Mouse (Mus musculus) thymus, postnatal 10 days (tissue): Measurements from ENCODE around the gene Xlr3c.
"Not testable (repeated sequence)": the region's sequence is repeated elsewhere in the genome, so short reads cannot be mapped to it uniquely, and the experiment has no call there.

Experiments
- DNase-seq, 2 experiments: peaks; one replicate each; pipeline ENCODE4 v3.0.0; 2021; ENCODE audit warnings: low spot score in 2 of 2

The Xlr3c gene

DNA sequence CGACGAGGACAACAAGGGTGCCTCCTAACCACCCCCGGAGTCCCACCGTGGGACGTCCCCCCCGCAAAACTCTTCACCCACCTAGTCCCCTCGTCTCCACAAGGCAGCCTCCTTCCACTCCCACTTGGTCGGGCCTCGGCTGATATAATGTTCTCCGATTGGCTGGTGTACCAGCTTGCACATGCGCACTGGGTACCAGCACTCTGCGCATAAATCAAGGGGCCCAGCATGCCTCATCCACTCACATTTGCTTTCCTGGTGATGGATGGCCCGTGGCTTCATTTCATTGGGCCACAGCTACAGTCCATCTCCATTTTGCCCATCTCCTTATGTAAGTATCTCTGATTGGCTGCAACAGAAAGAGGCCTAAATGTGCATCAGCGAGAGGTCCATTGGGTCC lies at the start of gene Xlr3c:
TSS of gene Xlr3c (minus strand) at position 121 of the 400 bp plus-strand sequence.
- not testable (repeated sequence) for DNase-seq

DNA sequence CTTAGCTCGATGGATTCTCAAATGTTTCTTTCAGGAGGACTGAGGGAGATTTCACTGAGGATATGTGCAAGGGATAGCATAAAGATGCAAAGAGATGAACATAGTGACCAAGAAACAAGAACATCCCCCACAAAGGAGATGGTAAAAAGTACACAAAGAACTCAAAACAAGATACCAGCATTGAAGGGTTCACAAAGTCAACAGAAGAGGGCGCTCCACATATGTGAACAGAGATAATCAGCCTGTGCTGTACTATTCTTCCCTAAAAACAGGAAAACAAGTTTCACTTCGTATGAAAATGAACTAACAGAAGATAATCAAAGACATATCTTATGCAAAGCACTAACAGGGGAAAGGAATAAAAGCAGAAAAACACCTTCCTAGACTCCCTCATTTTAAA lies 47.3 kb upstream of the Xlr3c start:
- DNase-seq = peak in 1 of 2 experiments; percentile 38

DNA sequence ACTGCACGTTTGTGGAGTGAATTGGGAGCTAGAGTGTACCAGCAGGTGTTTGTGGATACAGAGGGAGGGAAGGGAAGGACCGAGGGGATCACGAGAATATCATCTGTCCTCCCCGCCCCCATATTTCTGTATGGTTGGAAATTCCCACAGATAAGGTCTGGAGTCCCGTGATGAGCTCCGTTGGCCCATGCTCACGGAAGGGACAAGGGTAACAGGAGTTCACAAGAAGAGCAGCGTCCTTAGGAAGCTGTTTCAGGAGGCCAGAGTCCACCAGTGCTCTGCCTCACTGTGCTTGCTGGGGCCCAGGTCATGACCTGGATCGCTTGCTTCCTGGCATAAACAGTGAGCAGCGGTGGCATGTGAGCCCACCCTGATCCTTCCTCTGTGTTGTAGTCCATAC lies 30.6 kb upstream of the Xlr3c start:
- DNase-seq = not testable (repeated sequence)

DNA sequence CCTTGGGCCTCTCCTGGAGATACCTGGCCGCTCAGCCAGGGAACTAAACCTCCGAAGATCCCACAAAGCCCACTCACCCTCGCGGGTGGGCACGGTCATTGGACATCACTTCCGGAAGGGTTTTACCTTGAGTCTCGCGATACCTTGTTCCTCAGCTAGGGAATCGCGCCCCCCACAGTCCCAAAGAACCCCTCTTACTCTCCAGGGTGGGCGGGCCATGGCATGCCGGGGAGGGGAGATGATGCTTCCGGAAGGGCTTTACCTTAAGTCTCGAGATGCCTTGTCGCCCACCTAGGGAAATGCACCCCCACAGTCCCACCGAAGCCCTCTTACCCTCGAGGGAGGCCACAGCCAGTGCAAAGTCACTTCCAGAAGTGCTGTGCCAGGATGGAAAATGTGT lies 27.7 kb upstream of the Xlr3c start, which contains the start of the genes Xlr5a and Xlr5c:
TSS of gene Xlr5a (minus strand) at position 101 of the 400 bp plus-strand sequence.
TSS of gene Xlr5c (minus strand) at position 101 of the 400 bp plus-strand sequence.
- DNase-seq = not testable (repeated sequence)

DNA sequence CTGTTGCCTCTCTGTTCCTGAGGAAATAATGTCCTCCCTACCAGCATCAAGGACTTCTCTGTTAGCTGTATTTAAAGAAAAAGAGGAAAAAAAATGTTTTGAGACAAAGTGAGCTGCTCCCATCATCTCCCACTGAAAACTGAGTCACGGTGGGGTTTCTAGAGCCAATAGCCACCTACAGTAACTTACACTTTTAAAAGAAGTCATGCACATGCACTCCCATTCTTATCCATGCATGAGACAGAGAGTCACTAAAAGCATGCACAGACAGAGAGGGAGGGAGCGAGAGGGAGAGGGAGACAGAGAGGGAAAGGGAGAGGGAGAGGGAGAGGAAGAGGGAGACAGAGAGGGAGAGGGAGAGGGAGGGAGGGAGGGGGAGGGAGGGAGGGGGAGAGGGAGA lies 2.8 kb downstream of the Xlr3c start:
- DNase-seq = not testable (repeated sequence)

DNA sequence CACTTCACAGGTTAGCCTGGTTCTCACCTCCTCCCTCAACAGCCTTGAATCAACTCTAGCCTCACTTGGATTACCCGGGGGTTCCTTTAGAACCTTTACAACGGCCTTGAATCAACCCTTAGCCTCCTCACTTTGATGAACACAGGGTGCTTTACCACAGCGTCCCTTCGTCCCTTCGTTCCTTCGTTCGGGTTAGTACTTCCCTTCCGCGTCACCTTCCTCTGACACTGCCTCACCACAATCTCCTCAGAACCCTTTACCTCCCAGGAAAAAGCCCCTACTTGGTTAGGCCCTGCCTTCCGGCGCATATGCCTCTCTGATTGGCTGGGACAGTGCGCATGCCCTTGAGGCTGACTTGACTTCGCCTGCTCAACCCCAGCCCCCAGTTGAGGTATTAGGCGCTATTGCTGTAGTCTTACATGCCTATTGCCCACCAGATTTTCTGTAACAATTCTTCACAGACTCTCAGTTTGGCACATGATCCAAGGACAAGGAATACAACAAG lies 22.3 kb downstream of the Xlr3c start, which contains the start of gene Xlr4c:
TSS of gene Xlr4c (minus strand) at position 310 of the 505 bp plus-strand sequence.
- DNase-seq = peak in 1 of 2 experiments; percentile 32

DNA sequence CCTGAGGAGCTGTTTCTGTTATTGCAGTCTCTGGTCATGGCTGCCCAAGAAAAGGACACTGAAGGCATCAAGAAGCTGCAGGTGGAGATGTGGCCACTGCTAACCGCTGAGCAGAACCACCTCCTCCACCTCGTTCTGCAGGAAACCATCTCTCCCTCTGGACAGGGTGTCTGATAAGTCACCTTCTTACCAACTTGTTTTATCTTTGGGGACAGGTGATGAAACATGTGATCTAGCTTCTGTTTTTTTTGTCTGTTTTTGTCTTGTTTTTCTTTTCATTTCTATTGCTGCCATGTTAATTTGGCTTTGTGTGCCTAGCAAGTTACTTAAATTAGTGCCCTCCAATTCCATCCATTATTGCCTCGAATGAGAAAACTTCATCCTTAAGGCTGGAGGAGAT lies 35.9 kb downstream of the Xlr3c start:
- DNase-seq = no peak

DNA sequence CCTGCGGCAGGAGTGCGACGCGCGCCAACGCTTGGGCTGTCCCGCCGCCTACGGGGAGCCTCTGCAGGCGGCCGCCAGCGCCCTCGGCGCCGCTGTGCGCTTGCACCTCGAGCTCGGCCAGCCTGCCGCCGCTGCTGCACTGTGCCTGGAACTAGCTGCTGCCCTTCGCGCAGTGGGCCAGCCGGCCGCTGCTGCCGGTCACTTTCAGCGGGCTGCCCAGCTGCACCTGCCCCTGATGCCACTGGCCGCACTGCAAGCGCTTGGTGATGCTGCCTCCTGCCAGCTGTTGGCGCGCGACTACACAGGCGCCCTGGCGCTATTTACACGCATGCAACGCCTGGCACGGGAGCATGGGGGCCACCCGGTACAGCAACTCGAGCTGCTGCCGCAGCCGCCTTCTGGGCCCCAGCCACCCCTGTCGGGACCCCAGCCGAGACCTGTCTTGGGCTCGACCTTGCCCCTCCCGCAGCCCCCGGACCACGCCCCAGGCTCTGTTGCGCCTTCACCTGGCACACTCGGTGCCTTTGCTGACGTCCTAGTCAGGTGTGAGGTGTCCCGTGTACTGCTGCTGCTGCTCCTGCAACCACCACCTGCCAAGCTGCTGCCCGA lies 36.5 kb downstream of the Xlr3c start:
- peak; percentile 58 to 65 for DNase-seq

DNA sequence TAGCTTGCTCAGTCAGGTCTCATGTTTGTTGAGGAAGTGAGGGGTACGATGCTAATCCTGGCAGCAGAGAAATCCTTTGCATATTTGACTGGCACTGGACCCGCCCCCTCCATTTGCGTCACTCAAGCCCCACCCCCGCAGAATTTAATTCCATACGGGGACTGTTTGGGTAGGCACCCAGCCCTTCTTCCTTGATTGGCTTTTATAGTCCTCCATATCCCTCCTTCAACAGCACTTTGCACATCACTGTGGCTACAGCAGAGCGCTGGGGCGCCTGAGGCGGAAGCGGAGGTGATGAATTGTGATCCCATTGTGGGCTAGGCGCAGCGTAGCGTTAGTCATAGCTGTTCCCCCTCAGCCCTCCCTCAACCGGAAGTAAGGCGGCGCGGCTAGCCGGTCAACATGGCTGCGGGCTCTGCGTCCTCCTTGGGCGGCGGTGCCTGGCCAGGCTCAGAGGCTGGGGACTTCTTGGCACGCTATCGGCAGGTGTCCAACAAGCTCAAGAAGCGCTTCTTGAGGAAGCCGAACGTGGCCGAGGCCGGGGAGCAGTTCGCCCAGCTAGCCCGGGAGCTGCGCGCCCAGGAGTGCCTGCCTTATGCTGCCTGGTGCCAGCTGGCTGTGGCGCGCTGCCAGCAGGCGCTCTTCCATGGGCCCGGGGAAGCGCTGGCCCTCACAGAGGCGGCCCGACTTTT lies 37.1 kb downstream of the Xlr3c start, which contains the start of gene F8a:
TSS of gene F8a (plus strand) at position 378 of the 692 bp plus-strand sequence.
- DNase-seq = peak; percentile 63 to 71

DNA sequence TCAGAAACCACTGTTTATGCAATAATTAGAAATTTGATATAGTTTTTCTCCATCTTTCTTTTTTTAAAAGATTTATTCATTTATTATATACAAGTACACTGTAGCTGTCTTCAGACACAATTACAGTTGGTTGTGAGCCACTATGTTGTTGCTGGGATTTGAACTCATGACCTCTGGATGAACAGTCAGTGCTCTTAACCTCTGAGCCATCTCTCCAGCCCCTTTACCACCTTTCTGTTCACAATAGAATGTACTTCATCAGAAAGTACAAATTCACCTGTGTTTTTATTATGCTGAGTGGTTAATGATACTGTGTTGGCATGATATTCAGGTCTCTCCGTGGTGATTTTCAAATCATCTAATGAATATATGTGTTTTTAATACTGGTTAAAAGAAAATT lies 39.8 kb downstream of the Xlr3c start:
- no peak for DNase-seq

DNA sequence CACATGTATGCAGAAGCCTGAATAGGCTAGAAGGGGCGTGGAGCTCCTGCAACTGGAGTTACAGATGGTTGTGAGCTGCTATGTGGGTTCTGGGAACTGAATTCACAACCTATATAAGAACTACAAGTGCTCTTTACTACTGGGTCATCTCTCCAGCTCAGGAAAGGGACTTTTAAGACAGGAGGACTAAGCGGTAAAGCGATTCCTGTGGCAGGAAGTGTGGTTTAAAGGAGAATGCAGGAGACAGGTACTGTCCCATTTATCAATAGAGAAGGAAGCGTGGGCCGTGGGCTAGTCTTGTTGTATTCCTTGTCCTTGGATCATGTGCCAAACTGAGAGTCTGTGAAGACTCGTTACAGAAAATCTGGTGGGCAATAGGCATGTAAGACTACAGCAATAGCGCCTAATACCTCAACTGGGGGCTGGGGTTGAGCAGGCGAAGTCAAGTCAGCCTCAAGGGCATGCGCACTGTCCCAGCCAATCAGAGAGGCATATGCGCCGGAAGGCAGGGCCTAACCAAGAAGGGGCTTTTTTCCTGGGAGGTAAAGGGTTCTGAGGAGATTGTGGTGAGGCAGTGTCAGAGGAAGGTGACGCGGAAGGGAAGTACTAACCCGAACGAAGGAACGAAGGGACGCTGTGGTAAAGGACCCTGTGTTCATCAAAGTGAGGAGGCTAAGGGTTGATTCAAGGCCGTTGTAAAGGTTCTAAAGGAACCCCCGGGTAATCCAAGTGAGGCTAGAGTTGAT lies 51.2 kb downstream of the Xlr3c start, which contains the start of gene Xlr4b:
TSS of gene Xlr4b (plus strand) at position 515 of the 746 bp plus-strand sequence.
- not testable (repeated sequence) for DNase-seq
